Mouse (Mus musculus): ENCODE results near the gene Trafd1. TPM values are rescaled to one million over a fixed set of nuclear protein-coding genes. Genes with fewer than 3 reads are reported as not detected.

Trafd1 gene
- polyA plus RNA-seq, 1 experiment from 2014 or later: 115 TPM

- Histone ChIP-seq H3K9me3 (replicated peaks) (no peaks in the 10 kb centered on the region), H3K4me1 (no peaks in the 10 kb centered on the region), H3K36me3 (peaks cover 85% of the 10 kb centered on the region), H3K27me3 (replicated peaks) (no peaks in the 10 kb centered on the region), H3K9ac (replicated peaks) (no peak overlapping the region), H3K27ac (replicated peaks) (no peak overlapping the region), H3K4me3 (replicated peaks) (no peak overlapping the region), H3K4me2 (no peak overlapping the region)
- WGBS: 53% methylated on average over 14 of the region's 14 CpGs
- no peak for ATAC-seq (ENCODE audit: low FRiP score)
These were observed 59.2 kb downstream of the Trafd1 start for GRCm38 (mm10) chr5:121326079-121326805.

Other genes starting within 250 kb of the Trafd1 start
- 18.2 and 20.0 TPM in 2 replicates for gene Ptpn11, start 194.2 kb downstream of the Trafd1 start, polyA plus RNA-seq (2015; fragmentation: Nextera tagmentation; extraction: Ambion mirVana)
- gene Rpl6, start 181.2 kb downstream of the Trafd1 start, polyA plus RNA-seq (2015; fragmentation: Nextera tagmentation; extraction: Ambion mirVana): 343 and 391 TPM in 2 replicates
- gene Hectd4, start 165.4 kb downstream of the Trafd1 start, polyA plus RNA-seq (2015; fragmentation: Nextera tagmentation; extraction: Ambion mirVana): 16.4 and 18.0 TPM in 2 replicates
- 56.6 and 59.4 TPM in 2 replicates for gene Naa25, start 12.3 kb upstream of the Trafd1 start, polyA plus RNA-seq (2015; fragmentation: Nextera tagmentation; extraction: Ambion mirVana)
- 1.8 TPM in 2 replicates for gene Tmem116, start 66.3 kb upstream of the Trafd1 start, polyA plus RNA-seq (2015; fragmentation: Nextera tagmentation; extraction: Ambion mirVana)
- gene Erp29, start 66.9 kb upstream of the Trafd1 start, polyA plus RNA-seq (2015; fragmentation: Nextera tagmentation; extraction: Ambion mirVana): 183 and 192 TPM in 2 replicates
- gene Adam1b, start 117.8 kb upstream of the Trafd1 start, polyA plus RNA-seq (2015; fragmentation: Nextera tagmentation; extraction: Ambion mirVana): 0.06 TPM in 1 of 2 replicates, not detected in the other
- 3.7 and 4.6 TPM in 2 replicates for gene Adam1a, start 159.8 kb upstream of the Trafd1 start, polyA plus RNA-seq (2015; fragmentation: Nextera tagmentation; extraction: Ambion mirVana)
- gene Gm42878, start 159.8 kb upstream of the Trafd1 start, polyA plus RNA-seq (2015; fragmentation: Nextera tagmentation; extraction: Ambion mirVana): not detected in 2 replicates
- 65.4 and 65.5 TPM in 2 replicates for gene Mapkapk5, start 160.3 kb upstream of the Trafd1 start, polyA plus RNA-seq (2015; fragmentation: Nextera tagmentation; extraction: Ambion mirVana)
- 131 and 148 TPM in 2 replicates for gene Aldh2, start 208.2 kb upstream of the Trafd1 start, polyA plus RNA-seq (2015; fragmentation: Nextera tagmentation; extraction: Ambion mirVana)
- 1.7 and 1.8 TPM in 2 replicates for gene Acad12, start 233.3 kb upstream of the Trafd1 start, polyA plus RNA-seq (2015; fragmentation: Nextera tagmentation; extraction: Ambion mirVana)